Mouse (Mus musculus) erythroblast, embryonic 14.5 days (primary cell): ENCODE measurements around the gene Ctnnd2. TPM values are rescaled to one million over a fixed set of nuclear protein-coding genes. Genes with fewer than 3 reads are reported as not detected.

Experiments used
- H3K27me3 ChIP-seq: 2 replicates; pipeline ENCODE4 v1.6.1; 2012; ENCODE audit warnings: inconsistent platforms; ENCODE audit not compliant: control insufficient read depth
- H3K36me3 ChIP-seq: 2 replicates; pipeline ENCODE4 v1.6.1; 2012; ENCODE audit warnings: mild to moderate bottlenecking, inconsistent platforms; ENCODE audit not compliant: control insufficient read depth
- H3K4me1 ChIP-seq: 2 replicates; pipeline ENCODE4 v1.6.1; 2012; ENCODE audit warnings: inconsistent platforms; ENCODE audit not compliant: control insufficient read depth
- H3K4me3 ChIP-seq: replicated peaks from 2 replicates; pipeline ENCODE3; 2012; ENCODE audit warnings: moderate library complexity, mild to moderate bottlenecking, inconsistent platforms
- H3K9me3 ChIP-seq: 2 replicates; pipeline ENCODE4 v1.6.1; 2012; ENCODE audit warnings: low read length, inconsistent platforms, mixed read lengths; ENCODE audit not compliant: control insufficient read depth
- GATA1 ChIP-seq: IDR thresholded peaks from 2 replicates; pipeline ENCODE4 v1.6.1; 2012; ENCODE audit warnings: low read length, inconsistent platforms, mixed read lengths
- TAL1 ChIP-seq: IDR thresholded peaks from 3 replicates; pipeline ENCODE4 v1.6.1; 2012; ENCODE audit warnings: low read length, inconsistent platforms, mixed read lengths
- polyA plus RNA-seq: library from polyadenylated mRNA; stranded (reverse); fragments of >175 nt; gene quantifications from 2 replicates; pipeline ENCODE4 v1.2.3, GENCODE M21; 2012

The Ctnnd2 gene
- polyA plus RNA-seq, 1 experiment, result not detected

DNA sequence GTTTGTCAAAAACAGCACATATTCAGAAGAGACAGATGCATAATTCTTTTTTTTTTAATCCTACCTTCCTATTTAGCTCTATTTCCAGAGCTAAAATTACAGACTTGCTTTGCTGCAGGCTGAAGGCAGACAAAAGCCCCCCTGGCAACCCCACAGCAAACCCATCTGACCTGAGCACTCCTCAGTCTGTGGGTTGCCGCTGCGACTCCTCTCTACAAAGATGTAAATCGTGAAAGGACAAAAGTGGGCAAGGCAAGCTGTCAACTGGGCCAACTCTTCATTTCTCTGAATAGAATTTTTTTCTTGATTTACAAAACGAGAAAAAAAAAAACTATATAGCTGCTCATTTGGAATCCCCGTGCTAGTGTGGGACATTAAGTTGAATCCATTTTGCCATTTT lies 879.1 kb downstream of the Ctnnd2 start:
- TF ChIP-seq GATA1 (no peak), TAL1 (no peak)
- H3K36me3 ChIP-seq, result no peaks in the 10 kb centered on the region

DNA sequence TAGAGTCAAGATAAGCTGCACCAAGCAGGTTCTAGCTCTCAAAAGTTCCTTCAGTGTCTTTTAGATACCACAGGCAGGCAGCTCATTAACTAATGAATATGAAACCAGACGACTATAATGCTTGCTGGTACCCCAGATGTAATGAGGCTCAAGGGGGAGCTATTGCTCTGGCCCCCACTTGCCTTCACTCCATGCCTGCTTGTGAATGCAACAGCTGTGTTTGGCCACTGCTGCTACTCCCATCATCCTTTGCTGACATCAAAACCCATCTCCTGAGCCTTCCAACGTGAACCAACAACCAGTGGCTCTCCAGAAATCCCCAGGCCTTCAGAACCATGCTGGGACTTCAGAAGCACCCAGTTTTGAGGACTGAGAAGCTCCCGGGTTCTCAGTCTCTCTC lies 883.8 kb downstream of the Ctnnd2 start:
- H3K4me3 ChIP-seq, result no peak overlapping the region
- H3K9me3 ChIP-seq, result no peaks in the 10 kb centered on the region
- H3K27me3 ChIP-seq, result no peaks in the 10 kb centered on the region
- TF ChIP-seq GATA1 (no peak), TAL1 (no peak)
- H3K36me3 ChIP-seq, result no peaks in the 10 kb centered on the region
- H3K4me1 ChIP-seq, result no peaks in the 10 kb centered on the region

More for the DNA sequence above, 879.1 kb downstream of the Ctnnd2 start:
- Histone ChIP-seq H3K4me3 (no peak overlapping the region), H3K27me3 (no peaks in the 10 kb centered on the region), H3K4me1 (no peaks in the 10 kb centered on the region), H3K9me3 (no peaks in the 10 kb centered on the region)

GRCm38 (mm10) chr15:31058315-31058714 lies 885.9 kb downstream of the Ctnnd2 start:
- H3K27me3 ChIP-seq, result no peaks in the 10 kb centered on the region
- TF ChIP-seq GATA1, result no peak
- TF ChIP-seq TAL1, result no peak
- H3K9me3 ChIP-seq, result no peaks in the 10 kb centered on the region
- no peaks in the 10 kb centered on the region for H3K36me3 ChIP-seq
- H3K4me1 ChIP-seq, result no peaks in the 10 kb centered on the region
- no peak overlapping the region for H3K4me3 ChIP-seq

- Histone ChIP-seq H3K9me3 (no peaks in the 10 kb centered on the region), H3K36me3 (no peaks in the 10 kb centered on the region), H3K27me3 (no peaks in the 10 kb centered on the region), H3K4me3 (no peak overlapping the region), H3K4me1 (no peaks in the 10 kb centered on the region)
- no peak for TF ChIP-seq TAL1
- no peak for TF ChIP-seq GATA1
Observed at GRCm38 (mm10) chr15:31063734-31064133, 891.3 kb downstream of the Ctnnd2 start.

- Histone ChIP-seq H3K4me3 (no peak overlapping the region), H3K27me3 (no peaks in the 10 kb centered on the region), H3K9me3 (peaks cover 3% of the 10 kb centered on the region; the same call in 1 of the 2 replicates), H3K36me3 (no peaks in the 10 kb centered on the region), H3K4me1 (no peaks in the 10 kb centered on the region)
- no peak for TF ChIP-seq TAL1
- no peak for TF ChIP-seq GATA1
Observed at GRCm38 (mm10) chr15:31068127-31068526, 895.7 kb downstream of the Ctnnd2 start.

GRCm38 (mm10) chr15:31070311-31070710 lies 897.9 kb downstream of the Ctnnd2 start:
- peaks cover 3% of the 10 kb centered on the region; the same call in 1 of the 2 replicates for H3K9me3 ChIP-seq
- no peaks in the 10 kb centered on the region for H3K36me3 ChIP-seq
- H3K4me1 ChIP-seq, result no peaks in the 10 kb centered on the region
- H3K27me3 ChIP-seq, result no peaks in the 10 kb centered on the region
- no peak overlapping the region for H3K4me3 ChIP-seq
- TF ChIP-seq TAL1 (no peak), GATA1 (no peak)
